Mouse (Mus musculus): ENCODE data around the gene Mpdu1. TPM values are rescaled to one million over a fixed set of nuclear protein-coding genes. Genes with fewer than 3 reads are reported as not detected.

The Mpdu1 gene
- polyA plus RNA-seq, 1 experiment from 2014 or later = 85.1 TPM

- H3K9me3 ChIP-seq (replicated peaks) = no peaks in the 10 kb centered on the region
- H3K27me3 ChIP-seq (ENCODE audit: low read depth, poor library complexity, severe bottlenecking) = no peaks in the 10 kb centered on the region
- WGBS = under 1% methylated on average over 61 of the region's 61 CpGs
- peaks cover 31% of the 10 kb centered on the region for H3K4me1 ChIP-seq
- H3K4me3 ChIP-seq = peak overlapping the region; percentile 91
- peak; percentile 95 for DNase-seq (ENCODE audit: low spot score)
- peaks cover 87% of the 10 kb centered on the region for H3K36me3 ChIP-seq
- H3K27ac ChIP-seq (replicated peaks) = peak overlapping the region; percentile 96
Measured at GRCm38 (mm10) chr11:69670786-69671725, 8.6 kb upstream of the Mpdu1 start.

GRCm38 (mm10) chr11:69666665-69667005, 4.2 kb upstream of the Mpdu1 start:
- no peak overlapping the region for H3K27ac ChIP-seq (replicated peaks)
- DNase-seq (ENCODE audit: low spot score) = no peak
- 89% methylated on average over 3 of the region's 3 CpGs for WGBS
- H3K27me3 ChIP-seq (ENCODE audit: low read depth, poor library complexity, severe bottlenecking) = no peaks in the 10 kb centered on the region
- no peaks in the 10 kb centered on the region for H3K9me3 ChIP-seq (replicated peaks)
- no peak overlapping the region for H3K4me3 ChIP-seq
- peaks cover 37% of the 10 kb centered on the region for H3K4me1 ChIP-seq
- H3K36me3 ChIP-seq = peaks cover 83% of the 10 kb centered on the region

- Histone ChIP-seq H3K4me3 (peak within 1 kb of the TSS; percentile 7; the same call in 1 of the 2 replicates), H3K9me3 (replicated peaks) (no peaks in the 10 kb centered on the region), H3K36me3 (peaks cover 78% of the 10 kb centered on the region), H3K27me3 (ENCODE audit: low read depth, poor library complexity, severe bottlenecking) (no peaks in the 10 kb centered on the region), H3K27ac (replicated peaks) (no peak within 1 kb of the TSS), H3K4me1 (peaks cover 42% of the 10 kb centered on the region)
- no peak for DNase-seq (ENCODE audit: low spot score)
- 37% methylated on average over 7 of the region's 7 CpGs for WGBS
Measured at GRCm38 (mm10) chr11:69665961-69666664, 3.7 kb upstream of the Mpdu1 start, which contains the start of gene Cd68. TSS of gene Cd68 (minus strand) at chr11:69666153.

- Histone ChIP-seq H3K9me3 (replicated peaks) (no peaks in the 10 kb centered on the region), H3K27ac (replicated peaks) (no peak overlapping the region), H3K27me3 (ENCODE audit: low read depth, poor library complexity, severe bottlenecking) (no peaks in the 10 kb centered on the region), H3K36me3 (peaks cover 72% of the 10 kb centered on the region), H3K4me1 (peaks cover 42% of the 10 kb centered on the region), H3K4me3 (0 out of 2 replicates have a peak overlapping the region, but pooled peaks have one; percentile 7)
- 84% methylated on average over 9 of the region's 9 CpGs for WGBS
- DNase-seq (ENCODE audit: low spot score) = no peak
Measured at GRCm38 (mm10) chr11:69665457-69665960, 3.1 kb upstream of the Mpdu1 start.

- Histone ChIP-seq H3K27me3 (ENCODE audit: low read depth, poor library complexity, severe bottlenecking) (no peaks in the 10 kb centered on the region), H3K27ac (replicated peaks) (no peak overlapping the region), H3K36me3 (peaks cover 72% of the 10 kb centered on the region), H3K4me3 (peak overlapping the region; percentile 7; the same call in 1 of the 2 replicates), H3K9me3 (replicated peaks) (no peaks in the 10 kb centered on the region), H3K4me1 (peaks cover 35% of the 10 kb centered on the region)
- WGBS = 92% methylated on average over 7 of the region's 7 CpGs
- DNase-seq (ENCODE audit: low spot score) = no peak
Measured at GRCm38 (mm10) chr11:69664841-69665240, 2.4 kb upstream of the Mpdu1 start.

GRCm38 (mm10) chr11:69663795-69664194, 1.4 kb upstream of the Mpdu1 start:
- 90% methylated on average over 6 of the region's 6 CpGs for WGBS
- no peak for DNase-seq (ENCODE audit: low spot score)
- peak overlapping the region; percentile 96 for H3K27ac ChIP-seq (replicated peaks)
- H3K4me1 ChIP-seq = peaks cover 26% of the 10 kb centered on the region
- H3K27me3 ChIP-seq (ENCODE audit: low read depth, poor library complexity, severe bottlenecking) = no peaks in the 10 kb centered on the region
- peak overlapping the region; percentile 66; the same call in 1 of the 2 replicates for H3K4me3 ChIP-seq
- H3K36me3 ChIP-seq = peaks cover 71% of the 10 kb centered on the region
- no peaks in the 10 kb centered on the region for H3K9me3 ChIP-seq (replicated peaks)

GRCm38 (mm10) chr11:69662967-69663671, 677 bp upstream of the Mpdu1 start:
- Histone ChIP-seq H3K36me3 (peaks cover 71% of the 10 kb centered on the region), H3K4me1 (peaks cover 25% of the 10 kb centered on the region), H3K27ac (replicated peaks) (peak overlapping the region; percentile 96), H3K4me3 (peak overlapping the region; percentile 66), H3K9me3 (replicated peaks) (no peaks in the 10 kb centered on the region), H3K27me3 (ENCODE audit: low read depth, poor library complexity, severe bottlenecking) (no peaks in the 10 kb centered on the region)
- no peak for DNase-seq (ENCODE audit: low spot score)
- WGBS = 68% methylated on average over 13 of the region's 13 CpGs

- no peaks in the 10 kb centered on the region for H3K27me3 ChIP-seq (ENCODE audit: low read depth, poor library complexity, severe bottlenecking)
- 89% methylated on average over 3 of the region's 3 CpGs for WGBS
- H3K4me1 ChIP-seq = peaks cover 31% of the 10 kb centered on the region
- no peak for DNase-seq (ENCODE audit: low spot score)
- H3K36me3 ChIP-seq = peaks cover 72% of the 10 kb centered on the region
- no peaks in the 10 kb centered on the region for H3K9me3 ChIP-seq (replicated peaks)
- peak overlapping the region; percentile 96 for H3K27ac ChIP-seq (replicated peaks)
- peak overlapping the region; percentile 66 for H3K4me3 ChIP-seq
Measured at GRCm38 (mm10) chr11:69661221-69661881, 1.1 kb downstream of the Mpdu1 start.

- peaks cover 50% of the 10 kb centered on the region for H3K4me1 ChIP-seq
- no peak for DNase-seq (ENCODE audit: low spot score)
- WGBS = 86% methylated on average over 15 of the region's 15 CpGs
- no peaks in the 10 kb centered on the region for H3K27me3 ChIP-seq (ENCODE audit: low read depth, poor library complexity, severe bottlenecking)
- peaks cover 76% of the 10 kb centered on the region for H3K36me3 ChIP-seq
- H3K27ac ChIP-seq (replicated peaks) = no peak overlapping the region
- H3K9me3 ChIP-seq (replicated peaks) = no peaks in the 10 kb centered on the region
- H3K4me3 ChIP-seq = no peak overlapping the region
Measured at GRCm38 (mm10) chr11:69657462-69657881, 5.0 kb downstream of the Mpdu1 start.

- Histone ChIP-seq H3K27me3 (ENCODE audit: low read depth, poor library complexity, severe bottlenecking) (no peaks in the 10 kb centered on the region), H3K27ac (replicated peaks) (no peak overlapping the region), H3K36me3 (peaks cover 83% of the 10 kb centered on the region), H3K4me1 (peaks cover 49% of the 10 kb centered on the region), H3K4me3 (peak overlapping the region; percentile 11; the same call in 1 of the 2 replicates), H3K9me3 (replicated peaks) (no peaks in the 10 kb centered on the region)
- DNase-seq (ENCODE audit: low spot score) = peak; percentile 65
- WGBS = 83% methylated on average over 10 of the region's 10 CpGs
Measured at GRCm38 (mm10) chr11:69656617-69657461, 5.6 kb downstream of the Mpdu1 start.

GRCm38 (mm10) chr11:69656065-69656455, 6.4 kb downstream of the Mpdu1 start:
- DNase-seq (ENCODE audit: low spot score) = no peak
- Histone ChIP-seq H3K27me3 (ENCODE audit: low read depth, poor library complexity, severe bottlenecking) (no peaks in the 10 kb centered on the region), H3K27ac (replicated peaks) (0 out of 2 replicates have a peak overlapping the region, but pooled peaks have one; percentile 6), H3K4me1 (peaks cover 42% of the 10 kb centered on the region), H3K4me3 (no peak overlapping the region; the same call in 1 of the 2 replicates), H3K36me3 (peaks cover 91% of the 10 kb centered on the region), H3K9me3 (replicated peaks) (no peaks in the 10 kb centered on the region)
- WGBS = 83% methylated on average over 5 of the region's 5 CpGs

Measured in midbrain, embryonic 10.5 days (tissue).